Comparison of ENCODE assay signal across 8 mouse cellular contexts in the genomic region with DNA sequence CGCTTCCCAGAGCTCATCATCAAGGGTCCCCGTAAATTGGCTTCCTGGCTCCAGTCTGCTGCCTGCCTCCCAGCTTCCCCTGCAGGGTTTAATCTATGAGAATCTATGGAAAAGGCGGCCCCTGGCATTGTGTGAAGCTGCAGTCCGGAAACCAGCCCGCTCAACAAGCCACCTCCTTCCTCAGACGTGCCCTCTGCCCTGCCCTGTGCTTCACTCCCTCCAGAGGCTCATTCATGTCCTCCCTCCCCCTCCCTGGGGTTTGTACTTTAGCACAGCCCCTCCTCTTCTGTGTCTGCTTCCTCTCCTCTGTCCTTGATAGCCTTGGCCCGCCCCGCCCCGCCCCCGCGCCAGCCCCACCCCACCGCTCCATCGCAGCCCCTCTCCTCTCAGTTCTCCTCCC. TPM values are rescaled to one million over a fixed set of nuclear protein-coding genes. Genes with fewer than 3 reads are reported as not detected.
DNase-seq lines count a peak whose midpoint lies in the region; ATAC-seq and TF ChIP-seq lines count a peak whose summit lies in the region.

No protein-coding gene starts in this region.

- H3K79me2 ChIP-seq in MEL (ENCODE audit: control insufficient read depth, insufficient read depth, low read length, poor library complexity) = no peaks in the 10 kb centered on the region; the same call in 1 of the 2 replicates

- peak overlapping the region; percentile 59 for H3K4me2 ChIP-seq in heart, embryonic 15.5 days

- TF ChIP-seq CTCF in MEL (IDR thresholded peaks at IDR 0.05 in 2 of 3, conservative IDR thresholded peaks at IDR 0.05 in 1 of 3; ENCODE audit: control insufficient read depth in 1 of 3, insufficient read depth in 1 of 3, low read depth in 2 of 3, low read length in 3 of 3, poor library complexity in 1 of 3, severe bottlenecking in 1 of 3) = no peak
- no peak for TF ChIP-seq CTCF in spleen, adult 2 months (IDR thresholded peaks at IDR 0.05; ENCODE audit: extremely low read depth, insufficient read depth, insufficient read length, insufficient replicate concordance)

- peak overlapping the region; percentile 34 to 40 for H3K4me3 ChIP-seq in MEL (ENCODE audit: control insufficient read depth in 1 of 2, insufficient read depth in 1 of 2, low read depth in 2 of 2, low read length in 2 of 2)
- peak overlapping the region; percentile 28 for H3K4me3 ChIP-seq in heart, embryonic 15.5 days
- H3K4me3 ChIP-seq in spleen, adult 2 months (ENCODE audit: extremely low read depth, insufficient read depth, insufficient read length) = peak overlapping the region; percentile 31

- peak; percentile 48 to 62; a peak in 3 of 4 replicates for TF ChIP-seq POLR2A in MEL (IDR thresholded peaks at IDR 0.05; ENCODE audit: control insufficient read depth in 1 of 2, insufficient read depth in 1 of 2, low read depth in 1 of 2, low read length in 2 of 2, poor library complexity in 1 of 2)
- TF ChIP-seq POLR2A in spleen, adult 2 months (IDR thresholded peaks at IDR 0.05; ENCODE audit: low read depth, low read length) = no peak

- no peak for TF ChIP-seq RAD21 in MEL (IDR thresholded peaks at IDR 0.05; ENCODE audit: low read depth, low read length)

- DNase-seq in MEL (ENCODE audit: low read depth, low spot score) = peak; percentile 95
- peak; percentile 94 for DNase-seq in embryo, embryonic 10 days (ENCODE audit: low spot score)
- peak; percentile 87 for DNase-seq in kidney, postnatal 10 days
- peak; percentile 83 to 91 for DNase-seq in lung, postnatal 4 days
- peak; percentile 73 to 75 for DNase-seq in spleen, adult 2 months (ENCODE audit: low read depth in 1 of 2, low spot score in 2 of 2)
- DNase-seq in frontal cortex, postnatal 10 days (ENCODE audit: low spot score in 2 of 2) = no peak
- no peak for DNase-seq in right cerebral cortex, adult 2 months (ENCODE audit: low spot score in 2 of 2)

- ATAC-seq in heart, embryonic 15.5 days (replicated peaks; ENCODE audit: insufficient number of reproducible peaks, insufficient read depth, low FRiP score, low read depth) = peak; percentile 90

- H3K4me1 ChIP-seq in MEL (ENCODE audit: control insufficient read depth in 1 of 2, insufficient read depth in 2 of 2, low read length in 2 of 2) = peaks cover 4 to 16% of the 10 kb centered on the region in 2 experiments; a peak in 3 of 4 replicates
- H3K4me1 ChIP-seq in heart, embryonic 15.5 days (replicated peaks) = peaks cover 27% of the 10 kb centered on the region
- H3K4me1 ChIP-seq in spleen, adult 2 months (ENCODE audit: control insufficient read depth, insufficient read depth, insufficient read length) = peaks cover 8% of the 10 kb centered on the region; the same call in 1 of the 2 replicates

- peaks cover 0 to 3% of the 10 kb centered on the region in 2 experiments; a peak in 2 of 4 replicates for H3K36me3 ChIP-seq in MEL (ENCODE audit: control insufficient read depth in 1 of 2, insufficient read depth in 2 of 2, low read length in 2 of 2)
- H3K36me3 ChIP-seq in heart, embryonic 15.5 days = no peaks in the 10 kb centered on the region
- H3K36me3 ChIP-seq in spleen, adult 2 months (ENCODE audit: control insufficient read depth, insufficient read depth, low read length) = no peaks in the 10 kb centered on the region

- peak overlapping the region; percentile 54 for H3K9ac ChIP-seq in MEL (ENCODE audit: control insufficient read depth, low read depth, low read length, poor library complexity, severe bottlenecking)
- peak overlapping the region; percentile 50 for H3K9ac ChIP-seq in heart, embryonic 15.5 days

- TF ChIP-seq EP300 in MEL (IDR thresholded peaks at IDR 0.05; ENCODE audit: low read depth in 1 of 2, low read length in 2 of 2) = no peak

- no peaks in the 10 kb centered on the region for H3K27me3 ChIP-seq in MEL (ENCODE audit: control insufficient read depth in 1 of 2, insufficient read depth in 2 of 2, low read length in 2 of 2)
- H3K27me3 ChIP-seq in heart, embryonic 15.5 days = no peaks in the 10 kb centered on the region
- no peaks in the 10 kb centered on the region for H3K27me3 ChIP-seq in spleen, adult 2 months (ENCODE audit: control insufficient read depth, insufficient read depth, low read length)

- peak overlapping the region; percentile 26 for H3K27ac ChIP-seq in MEL (ENCODE audit: control insufficient read depth, low read depth, low read length)
- peak overlapping the region; percentile 84 for H3K27ac ChIP-seq in heart, embryonic 15.5 days
- H3K27ac ChIP-seq in spleen, adult 2 months (ENCODE audit: insufficient read depth, low read length) = peak overlapping the region; percentile 57

- WGBS in heart, embryonic 15.5 days = 3% methylated on average over 13 of the region's 13 CpGs
- WGBS in spleen, adult 2 months = 1% methylated on average over 10 of the region's 13 CpGs

- H3K9me3 ChIP-seq in MEL (replicated peaks; ENCODE audit: insufficient read depth, low read length) = no peaks in the 10 kb centered on the region
- H3K9me3 ChIP-seq in heart, embryonic 15.5 days (replicated peaks) = no peaks in the 10 kb centered on the region

TF ChIP-seq in MEL, 35 proteins besides CTCF, POLR2A, EP300 and RAD21:
- TF ChIP-seq MAZ (IDR thresholded peaks at IDR 0.05; ENCODE audit: low read depth, low read length) = peak; percentile 91
- 0 out of 2 replicates have a peak, but pooled peaks have one; percentile 56 for TF ChIP-seq ZMIZ1 (IDR thresholded peaks at IDR 0.05; ENCODE audit: low read depth, low read length)
- TF ChIP-seq ETS1 (IDR thresholded peaks at IDR 0.05; ENCODE audit: low read depth, low read length) = 0 out of 2 replicates have a peak, but pooled peaks have one; percentile 22
- no peak for TF ChIP-seq ZNF384 (IDR thresholded peaks at IDR 0.05; ENCODE audit: low read depth, low read length)
- peak; percentile 18; the same call in 1 of the 2 replicates for TF ChIP-seq TCF12 (IDR thresholded peaks at IDR 0.05; ENCODE audit: low read depth, low read length)
- TF ChIP-seq NELFE (IDR thresholded peaks at IDR 0.05; ENCODE audit: low read depth, low read length) = peak; percentile 45
- TF ChIP-seq BHLHE40 (IDR thresholded peaks at IDR 0.05; ENCODE audit: borderline replicate concordance, low read depth, low read length) = no peak

RNA-seq across cellular contexts. Expression of a gene that starts 8.8 kb away (rescaled TPM):
- total RNA-seq in MEL (2012; rRNA removed) = 65.6 and 66.1 TPM in 2 replicates
- 100 to 1,000 TPM in 1 of 2 experiments, not detected in 1; 165 TPM for polyA plus RNA-seq in MEL (2012; ENCODE audit: insufficient read depth in 1 of 2, insufficient read length in 2 of 2, low read depth in 1 of 2, low replicate concordance in 2 of 2, missing spikeins in 1 of 2)
- 26.6 and 48.2 TPM in 2 replicates for polyA plus RNA-seq in heart, embryonic 15.5 days (2015; fragmentation: Nextera tagmentation; extraction: Ambion mirVana)
- polyA plus RNA-seq in spleen, adult 2 months (2012; rRNA removed) = 279 and 335 TPM in 2 replicates

RNA-seq across cellular contexts. Expression of a gene that starts 38.9 kb away (rescaled TPM):
- 0.85 and 1.2 TPM in 2 replicates for total RNA-seq in MEL (2012; rRNA removed)
- polyA plus RNA-seq in MEL (2012; ENCODE audit: insufficient read depth in 1 of 2, insufficient read length in 2 of 2, low read depth in 1 of 2, low replicate concordance in 2 of 2, missing spikeins in 1 of 2) = 10 to 100 TPM in 1 of 2 experiments, not detected in 1; 22.7 TPM
- polyA plus RNA-seq in heart, embryonic 15.5 days (2015; fragmentation: Nextera tagmentation; extraction: Ambion mirVana) = 1.7 and 2.2 TPM in 2 replicates
- polyA plus RNA-seq in spleen, adult 2 months (2012; rRNA removed) = not detected in 2 replicates

RNA-seq across cellular contexts. Expression of a gene that starts 39.9 kb away (rescaled TPM):
- total RNA-seq in MEL (2012; rRNA removed) = 0.12 and 0.16 TPM in 2 replicates
- 1 to 10 TPM in 1 of 2 experiments, not detected in 1; 9.1 TPM for polyA plus RNA-seq in MEL (2012; ENCODE audit: insufficient read depth in 1 of 2, insufficient read length in 2 of 2, low read depth in 1 of 2, low replicate concordance in 2 of 2, missing spikeins in 1 of 2)
- polyA plus RNA-seq in heart, embryonic 15.5 days (2015; fragmentation: Nextera tagmentation; extraction: Ambion mirVana) = 7.5 and 11.2 TPM in 2 replicates
- polyA plus RNA-seq in spleen, adult 2 months (2012; rRNA removed) = 3.3 and 4.0 TPM in 2 replicates

RNA-seq across cellular contexts. Expression of a gene that starts 52.3 kb away (rescaled TPM):
- 0.19 and 0.59 TPM in 2 replicates for total RNA-seq in MEL (2012; rRNA removed)
- 1 to 10 TPM in 1 of 2 experiments, not detected in 1; 3.4 TPM for polyA plus RNA-seq in MEL (2012; ENCODE audit: insufficient read depth in 1 of 2, insufficient read length in 2 of 2, low read depth in 1 of 2, low replicate concordance in 2 of 2, missing spikeins in 1 of 2)
- polyA plus RNA-seq in heart, embryonic 15.5 days (2015; fragmentation: Nextera tagmentation; extraction: Ambion mirVana) = 293 and 372 TPM in 2 replicates
- 2.7 and 3.1 TPM in 2 replicates for polyA plus RNA-seq in spleen, adult 2 months (2012; rRNA removed)

RNA-seq across cellular contexts. Expression of a gene that starts 57.4 kb away (rescaled TPM):
- total RNA-seq in MEL (2012; rRNA removed) = 23.9 and 29.0 TPM in 2 replicates
- polyA plus RNA-seq in MEL (2012; ENCODE audit: insufficient read depth in 1 of 2, insufficient read length in 2 of 2, low read depth in 1 of 2, low replicate concordance in 2 of 2, missing spikeins in 1 of 2) = 10 to 100 TPM in 1 of 2 experiments, not detected in 1; 21.5 TPM
- polyA plus RNA-seq in heart, embryonic 15.5 days (2015; fragmentation: Nextera tagmentation; extraction: Ambion mirVana) = not detected in 2 replicates
- polyA plus RNA-seq in spleen, adult 2 months (2012; rRNA removed) = 0.39 and 0.45 TPM in 2 replicates

Comparison
In these comparisons a context has a peak if more than half of its experiments do, and no peak if none do; other contexts are left out.
1. DNase-seq: peak in MEL (single experiment), embryo, embryonic 10 days (single experiment), kidney, postnatal 10 days (single experiment), lung, postnatal 4 days (2 of 2) and spleen, adult 2 months (2 of 2); none in frontal cortex, postnatal 10 days (0 of 2) and right cerebral cortex, adult 2 months (0 of 2).
2. H3K27ac ChIP-seq: peak in every context shown above with its lines; median percentile 84 in heart, embryonic 15.5 days; 57 in spleen, adult 2 months; 26 in MEL.
3. Peak in every context shown above with its lines, with median percentiles within 50 percentile points of each other: H3K4me3 ChIP-seq.